Mouse (Mus musculus) heart, postnatal 0 days (tissue): Measurements from ENCODE around the gene Gemin7.

ENCODE experiments used
- CTCF ChIP-seq: IDR thresholded peaks from 2 replicates; pipeline ENCODE4 v1.5.1; 2016; ENCODE audit warnings: antibody characterized with exemption, control low read depth, low read depth
- EP300 ChIP-seq: IDR thresholded peaks from 2 replicates; pipeline ENCODE4 v1.6.1; 2016; ENCODE audit warnings: antibody characterized with exemption, low read depth

DNA sequence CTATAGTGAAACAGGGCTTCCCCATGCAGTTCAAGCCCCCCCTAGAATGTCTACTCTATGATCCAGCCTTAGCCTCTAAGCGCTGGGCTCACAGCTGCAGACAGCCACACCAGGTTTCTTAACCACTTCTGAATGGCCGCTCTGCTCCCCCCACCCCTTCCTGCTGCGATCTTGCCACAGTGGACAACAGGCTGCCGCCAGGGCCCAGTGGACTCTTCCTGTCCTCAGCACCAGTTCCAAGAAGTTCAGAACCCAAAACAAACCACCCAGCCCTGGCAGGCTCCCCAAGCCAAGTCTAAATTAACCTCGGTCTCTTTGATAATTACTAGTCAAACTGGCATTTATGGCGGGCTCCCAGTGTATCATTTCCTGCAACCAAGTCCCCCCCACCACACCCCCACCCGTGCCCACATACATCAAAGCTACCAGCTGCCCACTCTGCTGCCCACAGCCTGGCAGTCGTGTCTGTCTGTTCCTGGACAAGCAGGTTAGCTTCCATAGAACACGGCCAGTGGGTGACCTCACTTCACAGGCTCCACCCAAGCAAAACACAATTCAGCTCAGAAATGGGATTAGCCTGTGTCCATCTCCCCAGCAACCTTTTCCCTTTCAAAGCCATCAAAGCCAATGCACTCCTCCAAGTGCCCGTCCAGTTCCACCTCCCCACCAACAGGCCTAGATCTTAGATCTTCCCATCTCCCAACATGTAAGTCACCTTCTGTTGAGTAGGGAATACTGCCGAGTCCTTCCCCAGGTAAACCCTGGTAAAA lies 16.7 kb downstream of the Gemin7 start:
- no peak for TF ChIP-seq EP300
- TF ChIP-seq CTCF, result no peak
